Mouse (Mus musculus): ENCODE results near the gene Lig3. TPM values are rescaled to one million over a fixed set of nuclear protein-coding genes. Genes with fewer than 3 reads are reported as not detected.
"Not testable (repeated sequence)": the region's sequence is repeated elsewhere in the genome, so short reads cannot be mapped to it uniquely, and the experiment has no call there.

Gene Lig3
- polyA plus RNA-seq, 1 experiment from 2014 or later: 33.9 TPM

DNA sequence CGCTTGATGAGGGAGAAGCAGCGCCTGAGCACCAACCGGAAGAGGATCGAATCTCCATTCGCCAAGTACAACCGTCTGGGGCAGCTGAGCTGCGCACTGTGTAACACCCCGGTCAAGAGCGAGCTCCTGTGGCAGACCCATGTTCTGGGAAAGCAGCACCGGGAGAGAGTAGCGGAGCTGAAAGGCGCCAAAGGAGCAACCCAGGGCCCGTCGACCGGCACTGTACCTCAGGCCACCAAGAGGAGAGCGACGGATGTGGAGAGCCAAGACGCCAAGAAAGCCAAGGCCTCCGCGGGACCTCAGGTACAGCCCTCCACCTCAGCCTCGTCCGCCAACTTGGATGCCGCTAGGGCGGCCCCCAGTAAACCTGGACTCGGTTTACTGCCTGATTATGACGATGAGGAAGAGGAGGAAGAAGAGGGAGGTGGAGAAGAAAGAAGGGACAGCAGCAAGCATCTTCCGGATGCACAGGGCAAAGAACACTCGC lies 16.4 kb upstream of the Lig3 start:
- Histone ChIP-seq H3K27me3 (no peaks in the 10 kb centered on the region), H3K9ac (peak overlapping the region; percentile 96), H3K4me3 (peak overlapping the region; percentile 96), H3K36me3 (peaks cover 12% of the 10 kb centered on the region), H3K4me2 (peak overlapping the region; percentile 90), H3K9me3 (no peaks in the 10 kb centered on the region), H3K4me1 (peaks cover 20% of the 10 kb centered on the region), H3K27ac (peak overlapping the region; percentile 94)
- under 1% methylated on average over 28 of the region's 28 CpGs for WGBS
- no peak for ATAC-seq (ENCODE audit: insufficient number of reproducible peaks, insufficient read depth, low FRiP score, low TSS enrichment, low read depth)

DNA sequence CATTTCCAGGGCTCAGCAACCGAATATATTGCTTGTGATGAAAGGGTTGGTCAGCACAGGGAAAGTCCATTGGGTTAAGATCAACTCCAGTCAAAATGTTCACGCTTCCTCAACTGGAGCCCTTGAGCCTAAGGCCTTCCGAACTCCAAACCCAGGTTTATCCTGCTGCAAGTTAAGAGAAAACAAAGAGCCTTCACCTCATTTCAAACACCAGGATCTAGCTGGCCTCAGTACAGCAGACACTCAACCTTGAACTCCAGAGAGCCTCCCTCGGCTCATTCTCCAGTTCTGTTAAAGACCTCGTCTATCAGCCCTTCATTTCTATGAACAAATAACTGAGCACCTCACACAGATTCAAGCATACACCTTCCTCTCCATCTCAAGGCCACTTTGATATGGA lies 774 bp upstream of the Lig3 start:
- ATAC-seq (ENCODE audit: insufficient number of reproducible peaks, insufficient read depth, low FRiP score, low TSS enrichment, low read depth): no peak
- Histone ChIP-seq H3K27me3 (no peaks in the 10 kb centered on the region), H3K27ac (no peak overlapping the region), H3K4me1 (peaks cover 15% of the 10 kb centered on the region), H3K9ac (peak overlapping the region; percentile 94), H3K9me3 (no peaks in the 10 kb centered on the region), H3K4me3 (peak overlapping the region; percentile 86), H3K4me2 (peak overlapping the region; percentile 72), H3K36me3 (peaks cover 18% of the 10 kb centered on the region)
- WGBS: 52% methylated on average over 5 of the region's 5 CpGs

DNA sequence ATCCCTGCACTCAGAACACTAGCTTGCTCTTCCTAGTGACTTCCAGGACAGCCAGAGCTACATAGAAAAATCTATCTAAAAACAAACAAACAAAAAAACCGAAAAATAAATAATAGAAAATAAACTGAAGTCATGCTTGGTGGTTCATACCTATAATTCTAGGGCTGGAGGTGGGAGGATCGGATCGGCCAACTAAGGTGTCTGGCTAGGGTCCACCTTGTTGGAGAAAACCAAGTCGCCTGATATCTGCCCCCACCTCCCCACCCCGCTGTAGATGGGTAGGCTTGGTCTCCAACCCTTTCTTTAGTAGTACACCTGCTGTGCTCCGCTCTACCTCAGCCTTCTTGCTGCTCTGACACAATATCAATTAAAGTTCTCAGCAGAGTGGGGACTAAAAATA lies 1.3 kb downstream of the Lig3 start:
- no peak for ATAC-seq (ENCODE audit: insufficient number of reproducible peaks, insufficient read depth, low FRiP score, low TSS enrichment, low read depth)
- H3K9ac ChIP-seq: peak overlapping the region; percentile 94
- H3K4me3 ChIP-seq: peak overlapping the region; percentile 86
- peaks cover 35% of the 10 kb centered on the region for H3K36me3 ChIP-seq
- no peaks in the 10 kb centered on the region for H3K9me3 ChIP-seq
- no peaks in the 10 kb centered on the region for H3K27me3 ChIP-seq
- peak overlapping the region; percentile 72 for H3K4me2 ChIP-seq
- WGBS: 46% methylated on average over 6 of the region's 6 CpGs
- H3K4me1 ChIP-seq: peaks cover 15% of the 10 kb centered on the region
- peak overlapping the region; percentile 97 for H3K27ac ChIP-seq

DNA sequence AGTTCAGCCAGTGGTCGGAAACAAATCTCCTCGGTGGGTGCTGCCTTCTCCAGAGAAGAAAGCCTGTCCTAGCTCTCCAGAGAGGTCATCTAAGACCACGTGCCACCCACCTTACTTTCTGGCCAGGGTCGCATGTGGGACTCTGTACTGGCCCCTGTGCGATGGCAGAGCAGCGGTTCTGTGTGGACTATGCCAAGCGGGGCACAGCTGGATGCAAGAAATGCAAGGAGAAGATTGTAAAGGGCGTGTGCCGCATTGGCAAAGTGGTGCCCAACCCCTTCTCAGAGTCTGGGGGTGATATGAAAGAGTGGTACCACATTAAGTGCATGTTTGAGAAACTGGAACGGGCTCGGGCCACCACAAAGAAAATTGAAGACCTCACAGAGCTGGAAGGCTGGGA lies 2.5 kb downstream of the Lig3 start:
- H3K36me3 ChIP-seq: peaks cover 48% of the 10 kb centered on the region
- no peak overlapping the region for H3K27ac ChIP-seq
- H3K4me3 ChIP-seq: no peak overlapping the region
- H3K27me3 ChIP-seq: no peaks in the 10 kb centered on the region
- H3K9ac ChIP-seq: no peak overlapping the region; the same call in 1 of the 2 replicates
- H3K4me1 ChIP-seq: peaks cover 15% of the 10 kb centered on the region
- H3K4me2 ChIP-seq: no peak overlapping the region
- H3K9me3 ChIP-seq: no peaks in the 10 kb centered on the region
- no peak for ATAC-seq (ENCODE audit: insufficient number of reproducible peaks, insufficient read depth, low FRiP score, low TSS enrichment, low read depth)
- 93% methylated on average over 11 of the region's 11 CpGs for WGBS

DNA sequence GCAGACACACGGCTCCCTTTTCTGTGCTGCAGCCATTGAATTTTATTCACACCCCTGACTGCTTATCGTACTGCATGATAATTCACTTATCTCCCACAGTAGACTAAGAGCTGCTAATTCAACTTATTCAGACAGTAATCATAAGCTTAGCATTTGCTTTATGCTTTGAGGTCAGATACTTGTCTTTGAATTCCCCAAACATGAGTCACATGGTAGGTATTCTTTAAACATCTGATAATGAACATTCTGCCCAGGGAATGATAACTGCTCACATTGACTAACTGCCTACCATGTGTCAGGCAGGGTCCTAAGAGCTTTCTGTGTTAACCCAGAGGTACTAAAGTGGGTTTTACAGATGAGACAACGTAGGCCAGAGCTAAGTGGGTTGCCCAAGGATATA lies 25.7 kb downstream of the Lig3 start:
- ATAC-seq (ENCODE audit: insufficient number of reproducible peaks, insufficient read depth, low FRiP score, low TSS enrichment, low read depth): no peak
- H3K4me2 ChIP-seq: no peak overlapping the region

DNA sequence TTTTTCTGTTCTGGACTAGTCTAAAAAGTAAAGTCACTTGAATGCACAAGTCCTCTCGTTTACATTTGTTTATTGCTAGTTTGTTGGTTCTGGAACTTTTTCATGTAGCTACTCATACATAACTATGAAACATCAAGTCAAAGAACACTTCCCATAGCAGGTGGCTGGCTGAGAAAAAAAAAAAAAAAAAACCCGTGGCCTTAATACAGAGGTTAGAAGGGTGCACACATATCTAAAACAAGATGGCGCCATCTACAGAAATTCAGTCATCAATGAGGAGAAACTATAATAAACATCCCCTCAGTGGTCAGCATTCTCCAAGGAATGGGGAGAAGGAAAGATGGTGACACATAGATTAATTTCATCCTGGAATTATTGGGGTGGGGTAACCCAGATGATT lies 26.5 kb downstream of the Lig3 start:
- WGBS: 76% methylated on average over 3 of the region's 3 CpGs
- peaks cover 32% of the 10 kb centered on the region for H3K36me3 ChIP-seq
- H3K27ac ChIP-seq: no peak overlapping the region

More for the DNA sequence above, 25.7 kb downstream of the Lig3 start:
- no peak overlapping the region for H3K4me3 ChIP-seq
- no peak overlapping the region for H3K27ac ChIP-seq
- no peaks in the 10 kb centered on the region for H3K9me3 ChIP-seq
- 77% methylated on average over 3 of the region's 3 CpGs for WGBS
- H3K36me3 ChIP-seq: peaks cover 38% of the 10 kb centered on the region
- no peaks in the 10 kb centered on the region for H3K27me3 ChIP-seq
- H3K4me1 ChIP-seq: no peaks in the 10 kb centered on the region
- no peak overlapping the region for H3K9ac ChIP-seq

DNA sequence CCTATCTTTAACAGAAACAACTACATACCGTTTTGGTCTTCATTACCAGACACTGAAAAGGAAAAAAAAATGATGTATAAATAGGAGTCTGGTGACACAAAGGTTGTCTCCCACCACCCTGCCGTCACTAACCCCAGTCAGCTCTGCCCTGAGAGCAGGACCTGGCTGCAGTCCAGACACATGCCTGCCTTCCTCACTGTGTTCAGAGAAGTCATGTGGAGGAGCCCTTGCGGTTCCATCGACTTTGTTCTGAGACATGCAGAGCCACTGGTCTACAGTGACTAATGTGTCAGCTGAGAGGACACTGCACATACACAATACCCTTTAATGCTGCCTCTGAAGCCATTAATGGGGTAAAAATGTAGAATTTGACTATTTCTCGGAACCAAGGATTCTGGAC lies 27.6 kb downstream of the Lig3 start:
- H3K9ac ChIP-seq: no peak overlapping the region
- ATAC-seq (ENCODE audit: insufficient number of reproducible peaks, insufficient read depth, low FRiP score, low TSS enrichment, low read depth): no peak
- 78% methylated on average over 5 of the region's 5 CpGs for WGBS
- H3K9me3 ChIP-seq: no peaks in the 10 kb centered on the region
- H3K4me3 ChIP-seq: no peak overlapping the region
- no peak overlapping the region for H3K27ac ChIP-seq
- no peaks in the 10 kb centered on the region for H3K27me3 ChIP-seq
- no peak overlapping the region for H3K4me2 ChIP-seq
- peaks cover 21% of the 10 kb centered on the region for H3K36me3 ChIP-seq
- no peaks in the 10 kb centered on the region; the same call in 1 of the 2 replicates for H3K4me1 ChIP-seq

More for the DNA sequence above, 26.5 kb downstream of the Lig3 start:
- no peaks in the 10 kb centered on the region for H3K27me3 ChIP-seq
- H3K4me3 ChIP-seq: no peak overlapping the region
- no peaks in the 10 kb centered on the region for H3K9me3 ChIP-seq
- H3K9ac ChIP-seq: no peak overlapping the region
- ATAC-seq (ENCODE audit: insufficient number of reproducible peaks, insufficient read depth, low FRiP score, low TSS enrichment, low read depth): no peak
- no peak overlapping the region for H3K4me2 ChIP-seq
- H3K4me1 ChIP-seq: no peaks in the 10 kb centered on the region

DNA sequence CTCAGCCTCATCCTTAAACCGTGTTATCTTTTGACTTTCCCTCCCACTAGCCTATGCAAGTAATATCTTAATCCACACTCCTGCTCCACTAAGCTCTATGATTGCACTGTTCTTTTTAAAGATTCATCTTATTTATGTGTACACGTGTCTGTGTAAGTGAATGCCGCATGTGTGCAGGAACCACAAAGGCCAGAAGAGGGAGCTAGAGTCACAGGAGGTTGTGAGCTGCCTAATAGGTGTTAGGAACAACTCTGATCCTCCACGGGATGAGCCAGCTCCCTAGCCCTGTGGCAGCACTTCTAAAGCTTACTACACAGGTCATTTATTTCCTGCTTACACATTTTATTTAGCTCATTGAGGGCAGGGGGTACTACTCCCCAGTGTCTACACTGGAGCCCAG lies 38.4 kb downstream of the Lig3 start:
- no peaks in the 10 kb centered on the region for H3K9me3 ChIP-seq
- no peak overlapping the region for H3K4me2 ChIP-seq
- H3K27me3 ChIP-seq: no peaks in the 10 kb centered on the region
- no peak overlapping the region for H3K27ac ChIP-seq
- H3K4me1 ChIP-seq: no peaks in the 10 kb centered on the region
- WGBS: 58% methylated on average over 4 of the region's 4 CpGs
- H3K4me3 ChIP-seq: no peak overlapping the region
- ATAC-seq (ENCODE audit: insufficient number of reproducible peaks, insufficient read depth, low FRiP score, low TSS enrichment, low read depth): no peak
- no peak overlapping the region for H3K9ac ChIP-seq
- H3K36me3 ChIP-seq: no peaks in the 10 kb centered on the region

DNA sequence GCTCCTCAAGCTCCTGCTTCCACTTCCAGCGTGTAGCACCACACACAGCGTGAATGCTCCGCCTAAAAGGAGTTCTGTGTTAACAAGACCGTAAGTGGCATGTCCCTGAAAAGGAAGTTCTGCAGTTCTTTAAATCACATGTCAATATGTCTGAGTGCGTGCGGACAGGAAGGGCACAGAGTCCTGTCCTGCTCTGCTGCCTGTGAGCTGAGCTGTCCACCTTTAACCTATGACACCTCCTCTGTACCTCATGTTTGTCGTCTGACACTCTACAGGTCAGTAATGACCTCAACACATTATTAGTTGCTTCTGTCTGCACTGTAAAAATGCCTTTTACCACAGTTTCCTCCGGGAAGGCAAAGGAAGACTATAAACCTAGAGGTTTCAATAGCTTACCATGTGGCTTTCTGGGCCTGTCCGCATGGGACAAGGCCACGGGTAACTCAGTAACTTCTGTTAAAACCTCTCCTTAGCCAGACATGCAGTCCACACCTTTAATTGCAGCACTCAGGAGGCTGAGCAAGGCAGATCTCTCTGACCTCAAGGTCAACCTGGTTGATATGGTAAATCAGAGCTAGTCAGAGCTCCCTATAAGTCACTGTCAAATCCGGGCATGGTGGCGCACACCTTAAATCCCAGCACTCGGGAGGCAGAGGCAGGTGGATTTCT lies 40.0 kb downstream of the Lig3 start:
- no peak overlapping the region for H3K27ac ChIP-seq
- H3K4me2 ChIP-seq: no peak overlapping the region
- no peak overlapping the region for H3K9ac ChIP-seq
- H3K36me3 ChIP-seq: no peaks in the 10 kb centered on the region
- 86% methylated on average over 13 of the region's 13 CpGs for WGBS
- H3K27me3 ChIP-seq: no peaks in the 10 kb centered on the region
- H3K4me3 ChIP-seq: no peak overlapping the region
- H3K9me3 ChIP-seq: no peaks in the 10 kb centered on the region
- no peak for ATAC-seq (ENCODE audit: insufficient number of reproducible peaks, insufficient read depth, low FRiP score, low TSS enrichment, low read depth)
- no peaks in the 10 kb centered on the region for H3K4me1 ChIP-seq

DNA sequence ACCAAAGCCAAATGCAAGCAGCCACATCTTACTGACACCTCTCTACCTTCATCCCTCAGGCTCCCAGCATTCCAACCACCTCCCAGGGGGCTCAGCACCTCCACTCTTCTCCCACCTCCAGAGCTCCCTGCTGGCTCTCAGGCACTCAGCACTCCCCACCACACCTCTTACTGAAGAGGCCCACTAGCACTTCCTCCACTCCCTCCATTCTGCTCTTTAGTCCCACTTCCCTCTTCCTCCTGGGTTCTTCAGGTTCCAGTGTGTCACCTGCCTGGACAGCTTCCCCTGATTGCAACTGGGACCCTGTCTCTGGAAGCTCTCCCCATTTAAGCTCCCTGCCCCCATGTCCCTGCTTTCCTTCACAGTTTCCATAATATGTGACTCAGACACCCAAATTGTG lies 45.9 kb downstream of the Lig3 start:
- ATAC-seq (ENCODE audit: insufficient number of reproducible peaks, insufficient read depth, low FRiP score, low TSS enrichment, low read depth): no peak
- Histone ChIP-seq H3K4me2 (no peak overlapping the region), H3K36me3 (no peaks in the 10 kb centered on the region), H3K27ac (no peak overlapping the region), H3K4me1 (peaks cover 12% of the 10 kb centered on the region), H3K4me3 (no peak overlapping the region), H3K9ac (no peak overlapping the region), H3K9me3 (no peaks in the 10 kb centered on the region), H3K27me3 (no peaks in the 10 kb centered on the region)

DNA sequence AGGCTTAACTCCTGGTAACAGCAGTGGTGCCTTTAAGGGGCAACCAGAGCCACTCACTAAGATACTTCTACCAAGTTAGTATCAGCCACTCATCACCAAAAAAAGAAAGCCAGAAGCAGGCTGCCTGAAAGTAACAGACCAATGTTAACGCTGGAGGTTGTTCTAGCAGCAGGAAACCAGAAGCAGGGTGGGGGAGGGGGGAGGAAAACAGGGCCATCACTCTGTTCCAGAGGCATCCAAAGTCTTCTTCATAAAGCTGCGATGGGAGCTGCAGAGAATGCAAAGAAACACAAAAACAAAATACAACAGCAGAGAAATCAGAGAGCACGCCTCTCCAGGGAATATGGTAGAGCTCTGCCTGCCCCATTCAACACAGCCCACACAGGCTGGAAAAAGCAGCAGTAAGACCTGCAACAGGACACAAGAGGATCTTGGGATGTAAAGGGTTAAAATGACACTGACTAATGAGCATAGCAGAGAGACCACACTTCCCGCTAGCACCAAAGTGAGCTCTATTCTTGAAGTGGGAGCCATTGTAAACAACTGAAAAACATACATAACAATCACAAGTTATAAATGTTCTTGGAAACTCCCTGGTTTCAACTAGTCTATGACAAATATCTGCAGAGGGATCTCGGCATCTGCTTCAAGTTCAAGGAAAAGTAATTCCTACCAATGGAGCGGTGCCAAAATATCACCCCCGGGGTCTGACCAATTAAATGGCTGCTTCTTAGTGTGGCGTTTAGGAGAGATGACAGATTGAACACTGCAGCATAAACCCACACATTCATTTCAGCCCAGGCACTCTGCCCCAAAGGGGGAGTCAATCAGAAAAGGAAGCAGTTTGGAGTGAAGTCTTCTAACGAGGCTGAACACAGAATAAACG lies 50.3 kb downstream of the Lig3 start:
- 16% methylated on average over 10 of the region's 10 CpGs for WGBS
- H3K9me3 ChIP-seq: no peaks in the 10 kb centered on the region
- H3K4me3 ChIP-seq: no peak overlapping the region
- H3K4me1 ChIP-seq: peaks cover 15% of the 10 kb centered on the region
- H3K9ac ChIP-seq: no peak overlapping the region
- peak overlapping the region; percentile 49; the same call in 1 of the 2 replicates for H3K27ac ChIP-seq
- no peaks in the 10 kb centered on the region for H3K36me3 ChIP-seq
- H3K4me2 ChIP-seq: peak overlapping the region; percentile 45
- no peak for ATAC-seq (ENCODE audit: insufficient number of reproducible peaks, insufficient read depth, low FRiP score, low TSS enrichment, low read depth)
- H3K27me3 ChIP-seq: no peaks in the 10 kb centered on the region

DNA sequence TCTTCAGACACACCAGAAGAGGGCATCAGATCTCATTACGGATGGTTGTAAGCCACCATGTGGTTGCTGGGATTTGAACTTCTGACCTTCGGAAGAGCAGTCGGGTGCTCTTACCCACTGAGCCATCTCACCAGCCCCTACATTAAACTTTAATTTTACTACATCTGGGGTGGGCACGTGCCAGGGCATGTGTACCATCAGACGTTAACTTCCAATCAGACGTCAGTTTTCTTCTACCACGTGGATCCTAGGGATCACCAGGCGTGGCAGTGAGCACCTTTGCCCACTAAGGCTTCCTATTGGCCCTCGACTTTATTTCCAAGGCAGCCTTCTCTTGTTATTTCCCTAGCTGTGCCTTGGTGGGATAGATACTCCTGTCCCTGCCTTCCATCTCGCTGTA lies 51.5 kb downstream of the Lig3 start:
- H3K4me2 ChIP-seq; H3K27me3 ChIP-seq; H3K9me3 ChIP-seq; H3K9ac ChIP-seq; ATAC-seq (ENCODE audit: insufficient number of reproducible peaks, insufficient read depth, low FRiP score, low TSS enrichment, low read depth); H3K36me3 ChIP-seq; H3K4me3 ChIP-seq; H3K27ac ChIP-seq: not testable (repeated sequence)
- WGBS: 76% methylated on average over 10 of the region's 10 CpGs
- peaks cover 18% of the 10 kb centered on the region for H3K4me1 ChIP-seq

Measured in embryonic facial prominence, embryonic 13.5 days (tissue).